Mouse (Mus musculus) heart, adult 2 months (tissue): ENCODE results near the gene Usp44. TPM values are rescaled to one million over a fixed set of nuclear protein-coding genes. Genes with fewer than 3 reads are reported as not detected.
A peak's percentile ranks its signal among the peaks of the same experiment; 100 is the strongest.

ENCODE experiments used
- DNase-seq, 2 experiments: peaks; one replicate each; pipeline ENCODE4 v3.0.0; 2021
- H3K27ac ChIP-seq: fragments of 200-600 bp; 2 replicates; pipeline ENCODE4 v1.8.1; 2022
- H3K27me3 ChIP-seq: fragments of 200-500 bp; 2 replicates; pipeline ENCODE4 v1.6.1; 2012; ENCODE audit warnings: mild to moderate bottlenecking, low read length, inconsistent platforms, mixed read lengths; ENCODE audit not compliant: control insufficient read depth, insufficient read depth
- H3K36me3 ChIP-seq: fragments of 200-500 bp; 2 replicates; pipeline ENCODE4 v1.6.1; 2012; ENCODE audit warnings: low read length, inconsistent platforms; ENCODE audit not compliant: control insufficient read depth, insufficient read depth
- H3K4me1 ChIP-seq: fragments of 200-500 bp; 2 replicates; pipeline ENCODE4 v1.6.1; 2011; ENCODE audit warnings: low read length; ENCODE audit not compliant: control insufficient read depth, insufficient read depth
- H3K4me3 ChIP-seq: fragments of 200-600 bp; 2 replicates; pipeline ENCODE4 v1.8.1; 2022
- H3K79me2 ChIP-seq: fragments of 200-500 bp; replicated peaks from 2 replicates; pipeline ENCODE4 v1.6.1; 2012; ENCODE audit warnings: mild to moderate bottlenecking, inconsistent platforms, low read length, moderate library complexity, mixed read lengths; ENCODE audit not compliant: control insufficient read depth, insufficient read depth
- H3K9ac ChIP-seq: fragments of 200-500 bp; 2 replicates; pipeline ENCODE4 v1.6.1; 2012; ENCODE audit warnings: low read depth, mild to moderate bottlenecking, control low read depth, inconsistent platforms, low read length, mixed read lengths
- CTCF ChIP-seq: fragments of 200-600 bp; IDR thresholded peaks from 2 replicates; pipeline ENCODE4 v1.8.1; 2022; ENCODE audit warnings: antibody characterized with exemption, mild to moderate bottlenecking, moderate library complexity
- EP300 ChIP-seq: fragments of 200-500 bp; IDR thresholded peaks from 2 replicates; pipeline ENCODE4 v1.6.1; 2011; ENCODE audit warnings: low read depth, low read length, control low read depth; ENCODE audit not compliant: insufficient read depth
- POLR2A ChIP-seq: fragments of 200-500 bp; IDR thresholded peaks from 2 replicates; pipeline ENCODE4 v1.6.1; 2011; ENCODE audit warnings: mild to moderate bottlenecking, low read depth, low read length, control low read depth; ENCODE audit not compliant: insufficient read depth
- WGBS: fragments of 180-500 bp; shearing (Covaris S2); methylation state at CpG from one replicate; pipeline ENCODE4 v1.1.7; 2018; 5-methylcytosine and 5-hydroxymethylcytosine counted together
- intact Hi-C: fragments of 180-260 bp; cut with DNase I; formaldehyde crosslinking; loops from one replicate; pipeline ENCODE4 v1.15.1; 2025
- polyA plus RNA-seq: library from polyadenylated mRNA; depleted of rRNA; stranded (reverse); fragments of >200 nt; gene quantifications from 2 replicates; pipeline ENCODE4 v1.2.3, GENCODE M21; 2012
- total RNA-seq, 2 experiments: library from RNA; stranded (reverse); gene quantifications; 2 replicates each; pipeline ENCODE4 v1.2.3; 2021

The Usp44 gene
- total and polyA plus RNA-seq, 3 experiments: not detected

DNA sequence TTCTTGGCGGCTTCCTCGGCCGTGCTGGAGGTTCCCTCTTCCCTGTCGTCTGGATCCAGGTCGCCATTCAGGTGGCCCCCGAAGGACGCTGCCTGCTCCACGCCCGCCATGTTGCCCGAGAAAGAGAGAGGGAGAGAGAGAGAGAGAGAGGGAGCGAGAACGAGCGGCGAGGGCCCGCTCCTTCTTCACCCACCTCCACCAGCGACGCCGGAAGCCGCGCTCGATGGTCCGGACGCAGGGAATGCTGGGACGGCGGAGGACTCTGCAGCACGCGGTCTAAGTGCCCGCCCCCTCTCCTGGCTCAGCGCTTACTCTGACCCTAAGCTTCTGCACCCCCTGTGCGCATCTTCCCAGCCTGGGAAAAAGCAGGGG is 58.2 kb downstream of the Usp44 start:
- intact Hi-C loops: no loop called here

GRCm38 (mm10) chr10:93889976-93890375 is 58.6 kb downstream of the Usp44 start:
- H3K27ac ChIP-seq: peak overlapping the region; percentile 84
- no peak for TF ChIP-seq POLR2A
- TF ChIP-seq CTCF: no peak
- TF ChIP-seq EP300: no peak
- no peaks in the 10 kb centered on the region; the same call in 1 of the 2 replicates for H3K79me2 ChIP-seq
- peak overlapping the region; percentile 62 for H3K9ac ChIP-seq
- H3K4me3 ChIP-seq: peak overlapping the region; percentile 98
- H3K4me1 ChIP-seq: peaks cover 2% of the 10 kb centered on the region; the same call in 1 of the 2 replicates
- peaks cover 5% of the 10 kb centered on the region for H3K36me3 ChIP-seq
- DNase-seq: no peak
- H3K27me3 ChIP-seq: no peaks in the 10 kb centered on the region
- 1% methylated on average over 22 of the region's 22 CpGs for WGBS
- intact Hi-C loops: no loop called here

More for the DNA sequence above, 58.2 kb downstream of the Usp44 start:
- H3K27ac ChIP-seq: peak overlapping the region; percentile 84
- H3K27me3 ChIP-seq: no peaks in the 10 kb centered on the region
- no peaks in the 10 kb centered on the region; the same call in 1 of the 2 replicates for H3K79me2 ChIP-seq
- H3K4me1 ChIP-seq: peaks cover 2% of the 10 kb centered on the region; the same call in 1 of the 2 replicates
- DNase-seq: peak; percentile 90
- H3K4me3 ChIP-seq: peak overlapping the region; percentile 98
- WGBS: 0% methylated on average over 24 of the region's 30 CpGs
- H3K36me3 ChIP-seq: peaks cover 5% of the 10 kb centered on the region
- TF ChIP-seq POLR2A (peak; percentile 85), EP300 (no peak)
- H3K9ac ChIP-seq: peak overlapping the region; percentile 88

- H3K9ac ChIP-seq: no peak overlapping the region
- intact Hi-C loops: no loop called here
- TF ChIP-seq CTCF (no peak), POLR2A (no peak), EP300 (no peak)
- DNase-seq: no peak
- no peaks in the 10 kb centered on the region; the same call in 1 of the 2 replicates for H3K79me2 ChIP-seq
- H3K36me3 ChIP-seq: peaks cover 3% of the 10 kb centered on the region
- no peak overlapping the region; the same call in 1 of the 2 replicates for H3K27ac ChIP-seq
- WGBS: 81% methylated on average over 4 of the region's 4 CpGs
- no peaks in the 10 kb centered on the region for H3K27me3 ChIP-seq
- H3K4me3 ChIP-seq: peak overlapping the region; percentile 98; the same call in 1 of the 2 replicates
- H3K4me1 ChIP-seq: peaks cover 2% of the 10 kb centered on the region; the same call in 1 of the 2 replicates
Observed at GRCm38 (mm10) chr10:93890565-93890964, 59.2 kb downstream of the Usp44 start.

DNA sequence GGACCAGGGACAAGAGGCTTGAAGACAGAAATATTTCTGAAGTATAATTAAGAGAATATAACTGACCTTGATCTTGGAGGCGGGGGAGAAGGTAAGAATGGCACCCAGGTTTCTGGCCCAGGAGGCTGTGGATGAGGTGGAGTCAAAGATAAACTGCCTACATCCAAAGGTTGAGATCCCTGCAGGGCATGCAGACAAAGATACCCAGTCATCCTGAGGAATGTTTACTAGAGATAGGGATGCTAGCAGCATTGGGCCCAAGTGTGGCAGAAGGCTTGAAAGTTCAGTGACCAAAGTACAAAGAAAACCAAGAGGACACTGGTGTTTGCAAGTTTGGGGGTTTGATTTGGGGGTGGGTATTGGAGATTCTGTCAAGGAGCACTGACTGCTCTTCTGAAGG is 59.7 kb downstream of the Usp44 start:
- TF ChIP-seq EP300 (no peak), CTCF (no peak), POLR2A (no peak)
- intact Hi-C loops: no loop called here
- H3K79me2 ChIP-seq: no peaks in the 10 kb centered on the region; the same call in 1 of the 2 replicates
- no peak overlapping the region for H3K4me3 ChIP-seq
- H3K9ac ChIP-seq: no peak overlapping the region
- H3K27ac ChIP-seq: no peak overlapping the region
- peaks cover 2% of the 10 kb centered on the region; the same call in 1 of the 2 replicates for H3K4me1 ChIP-seq
- H3K36me3 ChIP-seq: peaks cover 2% of the 10 kb centered on the region
- no peaks in the 10 kb centered on the region for H3K27me3 ChIP-seq
- 100% methylated on average over 1 of the region's 1 CpGs for WGBS
- no peak for DNase-seq

GRCm38 (mm10) chr10:93892551-93892950 is 61.2 kb downstream of the Usp44 start:
- Histone ChIP-seq H3K9ac (no peak overlapping the region), H3K27me3 (no peaks in the 10 kb centered on the region), H3K4me1 (peaks cover 2% of the 10 kb centered on the region; the same call in 1 of the 2 replicates), H3K36me3 (no peaks in the 10 kb centered on the region; the same call in 1 of the 2 replicates), H3K4me3 (no peak overlapping the region), H3K79me2 (no peaks in the 10 kb centered on the region; the same call in 1 of the 2 replicates), H3K27ac (no peak overlapping the region)
- intact Hi-C loops: no loop called here
- no peak for DNase-seq
- 89% methylated on average over 4 of the region's 4 CpGs for WGBS
- TF ChIP-seq CTCF: no peak
- TF ChIP-seq EP300: no peak

- intact Hi-C loops: no loop called here
- H3K27me3 ChIP-seq: no peaks in the 10 kb centered on the region
- no peaks in the 10 kb centered on the region for H3K79me2 ChIP-seq
- 54% methylated on average over 7 of the region's 7 CpGs for WGBS
- H3K36me3 ChIP-seq: no peaks in the 10 kb centered on the region
- no peak within 1 kb of the TSS for H3K4me3 ChIP-seq
- H3K9ac ChIP-seq: no peak within 1 kb of the TSS
- H3K27ac ChIP-seq: no peak within 1 kb of the TSS
- TF ChIP-seq CTCF (no peak), POLR2A (no peak), EP300 (no peak)
- no peak for DNase-seq
- no peaks in the 10 kb centered on the region for H3K4me1 ChIP-seq
Observed at GRCm38 (mm10) chr10:93897043-93897646, 65.8 kb downstream of the Usp44 start, which contains the start of gene Metap2. Gene Metap2 (minus strand): TSS chr10:93897093.
